Mouse (Mus musculus) frontal cortex, postnatal 25 days (tissue): ENCODE results near the gene Gm17949.

Source experiments
- DNase-seq, 2 experiments: peaks; one replicate each; pipeline ENCODE4 v3.0.0; 2022; ENCODE audit warnings: low spot score in 2 of 2

The Gm17949 gene

DNA sequence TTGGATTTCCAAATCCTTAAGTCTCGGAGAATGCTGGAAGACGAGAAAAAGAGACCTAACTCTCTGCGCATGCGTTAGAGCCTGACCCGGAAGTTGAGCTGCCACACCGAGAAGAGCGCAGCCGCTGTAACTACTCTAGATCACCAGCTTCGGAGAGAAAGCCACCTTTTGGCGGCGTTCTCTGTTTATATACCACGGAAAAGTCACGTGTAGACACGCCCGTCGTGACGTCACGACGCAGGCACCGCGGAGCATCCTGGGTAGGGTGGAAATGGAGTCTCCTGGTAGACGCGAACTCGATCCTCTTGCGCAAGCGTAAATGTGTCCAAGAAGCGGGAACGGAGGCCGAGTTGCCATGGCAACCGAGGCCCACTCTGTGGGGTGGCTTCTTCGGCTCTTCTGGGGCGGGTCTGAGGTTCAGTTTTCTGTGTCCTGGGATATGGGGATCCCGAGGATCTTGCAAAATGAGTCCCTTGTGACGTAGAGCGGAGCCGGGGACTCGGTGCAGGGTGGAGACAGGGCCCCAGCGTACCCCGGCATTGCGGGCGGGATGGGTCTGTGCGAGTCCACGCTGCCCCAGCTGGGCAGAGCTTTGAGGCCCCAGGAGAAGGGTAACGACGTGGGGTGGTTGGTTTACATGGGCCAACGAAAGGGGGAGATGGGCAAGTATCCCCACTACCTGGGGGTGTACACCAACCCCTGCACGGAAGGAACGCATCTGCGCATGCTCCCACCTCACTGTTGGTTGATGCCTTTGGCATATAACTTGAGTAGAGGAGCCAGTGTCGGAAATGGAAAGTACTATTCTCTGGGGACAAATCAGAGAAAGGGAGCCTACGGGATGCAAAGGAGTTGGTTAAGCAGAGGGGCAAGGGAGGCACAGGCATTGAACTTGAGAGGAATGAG lies at the start of gene Gm17949, which contains the start of gene Gtf2f1:
Gm17949 (plus strand) TSS at position 234 of the 906 bp plus-strand sequence.
Gtf2f1 (minus strand) TSS at position 53 of the 906 bp plus-strand sequence.
- DNase-seq: peak; percentile 92 to 94

DNA sequence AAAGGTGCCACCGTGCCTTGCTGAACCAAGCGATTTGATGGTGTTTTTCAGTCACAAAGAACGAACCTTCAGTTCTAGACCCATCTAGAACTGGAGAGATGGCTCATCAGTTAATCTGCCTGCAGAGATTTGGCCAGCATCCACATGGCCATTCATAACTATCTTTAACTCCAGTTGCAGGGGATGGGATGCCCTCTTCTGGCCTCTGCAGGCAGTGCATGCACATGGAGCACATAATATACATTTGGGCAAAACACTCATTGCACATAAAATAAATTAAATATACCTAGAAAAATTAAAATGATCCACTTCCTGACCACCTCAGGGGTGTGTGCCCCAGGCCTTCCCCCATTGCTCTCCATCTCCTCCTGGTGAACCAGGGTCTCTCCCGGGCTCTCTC lies 49.4 kb upstream of the Gm17949 start:
- no peak for DNase-seq

DNA sequence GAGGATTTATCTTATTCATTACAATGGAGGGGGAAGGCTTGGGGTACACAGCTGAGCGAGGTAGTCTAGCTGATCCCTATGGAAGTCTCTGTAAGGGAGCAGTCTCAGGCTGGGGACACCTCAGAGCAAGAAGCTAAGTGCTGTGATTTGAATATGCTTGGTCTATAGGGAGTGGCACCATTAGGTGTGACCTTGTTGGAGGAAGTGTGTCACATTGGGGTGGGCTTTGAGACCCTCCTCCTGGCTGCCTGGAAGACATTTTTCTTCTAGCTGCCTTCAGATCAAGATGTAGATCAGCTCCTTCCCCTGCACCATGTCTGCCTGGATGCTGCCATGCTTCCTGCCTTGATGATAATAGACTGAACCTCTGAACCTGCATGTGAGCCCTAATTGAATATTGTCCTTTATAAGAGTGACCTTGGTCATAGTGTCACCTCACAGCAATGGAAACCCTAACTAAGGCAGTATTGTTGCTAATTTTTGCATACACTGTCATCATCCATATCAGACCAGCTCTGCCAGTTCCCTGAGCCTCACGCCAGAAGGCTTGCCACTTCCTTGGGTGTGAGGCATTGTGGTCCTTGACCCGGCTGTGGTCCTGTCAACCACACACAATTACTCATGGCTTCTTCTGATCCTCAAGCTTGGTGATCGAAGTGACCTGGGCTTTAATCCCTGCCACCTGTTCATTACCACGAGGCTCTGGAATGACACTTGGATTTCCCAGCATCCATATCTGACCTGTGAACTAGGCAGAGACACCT lies 48.4 kb upstream of the Gm17949 start:
- no peak for DNase-seq

DNA sequence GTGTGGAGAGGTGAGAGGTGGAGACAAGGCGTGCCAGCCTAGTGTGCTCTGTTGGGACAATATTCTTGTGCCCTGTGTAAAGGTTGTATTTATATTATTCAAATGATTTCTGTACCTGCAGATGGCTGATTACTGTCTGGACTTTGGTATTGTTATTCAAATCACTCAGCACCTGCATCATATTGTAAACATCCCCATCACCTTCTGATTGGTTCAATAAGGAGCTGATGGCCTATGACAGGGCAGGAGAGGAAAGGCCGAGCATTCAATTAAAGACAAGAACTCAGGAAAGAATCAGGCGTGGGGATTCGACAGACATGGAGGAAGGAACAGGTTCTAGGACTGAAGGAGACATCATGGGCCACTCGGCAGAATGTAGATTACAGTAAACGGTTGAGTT lies 47.6 kb upstream of the Gm17949 start:
- DNase-seq: no peak

DNA sequence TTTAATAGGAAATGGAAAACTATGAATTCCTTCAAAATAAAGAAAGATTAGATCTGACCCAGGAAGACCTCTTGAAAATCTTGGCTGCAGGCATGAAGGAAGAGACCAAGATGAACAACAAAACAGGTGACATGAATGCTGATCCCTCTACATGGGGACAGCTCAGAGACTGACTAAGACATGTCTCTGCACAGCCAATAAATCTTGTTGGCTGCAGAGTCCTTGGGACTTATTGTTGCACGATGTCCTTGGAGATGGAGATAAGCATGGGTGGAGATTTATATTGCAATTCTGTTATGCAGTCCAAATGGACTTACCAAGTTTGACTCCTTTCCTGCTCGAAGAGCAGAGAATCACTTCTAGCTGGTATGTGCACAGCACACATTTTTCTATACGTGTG lies 41.9 kb upstream of the Gm17949 start:
- DNase-seq: no peak

GRCm38 (mm10) chr17:56970081-56970480 lies 41.2 kb upstream of the Gm17949 start:
- DNase-seq: no peak

DNA sequence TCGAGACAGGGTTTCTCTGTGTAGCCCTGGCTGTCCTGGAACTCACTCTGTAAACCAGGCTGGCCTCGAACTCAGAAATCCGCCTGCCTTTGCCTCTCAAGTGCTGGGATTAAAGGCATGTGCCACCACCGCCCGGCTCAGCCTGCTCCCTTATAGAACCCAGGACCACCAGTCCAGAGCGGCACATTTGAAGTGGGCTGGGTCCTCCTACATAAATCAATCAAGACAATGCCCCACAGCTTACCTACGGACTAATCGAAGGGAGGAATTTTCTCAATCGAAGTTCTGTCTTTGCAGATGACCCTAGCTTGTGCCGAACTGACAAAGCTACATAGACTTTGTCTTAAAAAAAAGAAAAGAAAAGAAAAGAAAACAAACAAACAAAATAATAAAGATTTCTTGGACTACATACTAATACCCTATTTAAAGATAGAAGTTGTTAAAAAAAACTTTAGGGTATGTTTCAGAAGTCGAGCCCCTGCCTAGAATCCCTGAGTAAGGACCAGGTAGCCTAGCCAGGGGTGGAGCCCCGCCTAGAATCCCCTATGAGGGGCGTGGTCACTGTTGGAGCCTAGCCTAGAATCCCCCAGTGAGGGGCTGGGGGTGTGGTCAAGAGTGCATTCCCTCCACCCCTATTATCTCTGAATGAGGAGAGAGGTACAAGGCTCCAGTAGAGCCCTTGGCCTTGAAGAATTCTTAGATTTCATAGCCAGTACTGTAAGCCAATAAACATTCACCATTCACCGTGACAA lies 37.1 kb upstream of the Gm17949 start:
- DNase-seq: no peak

DNA sequence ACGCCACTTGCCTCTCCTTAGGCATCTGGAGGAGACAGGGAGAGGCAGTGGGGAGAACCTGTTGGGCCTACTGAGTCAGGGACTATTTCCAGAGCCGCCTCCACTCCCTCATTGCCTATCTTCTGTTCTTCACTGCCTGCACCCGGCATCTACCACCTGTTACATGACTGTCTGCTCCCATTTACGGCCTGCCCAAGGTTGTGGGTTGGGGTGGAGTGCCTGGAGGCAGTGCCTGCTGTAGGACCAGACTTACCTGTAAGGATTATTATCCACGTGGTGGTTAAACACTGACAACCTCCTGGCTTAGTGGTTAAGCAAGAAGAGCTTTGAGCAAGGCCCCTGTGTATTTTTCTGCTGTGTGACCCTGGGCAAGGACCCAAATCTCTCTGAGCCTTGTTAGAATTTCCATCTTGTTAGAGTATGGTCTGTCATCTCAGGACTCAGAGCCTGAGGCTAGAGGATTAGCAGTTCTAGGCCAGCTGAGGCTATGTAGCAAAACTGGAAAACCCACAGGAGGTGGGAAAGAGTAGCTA lies 36.5 kb upstream of the Gm17949 start:
- DNase-seq: no peak

DNA sequence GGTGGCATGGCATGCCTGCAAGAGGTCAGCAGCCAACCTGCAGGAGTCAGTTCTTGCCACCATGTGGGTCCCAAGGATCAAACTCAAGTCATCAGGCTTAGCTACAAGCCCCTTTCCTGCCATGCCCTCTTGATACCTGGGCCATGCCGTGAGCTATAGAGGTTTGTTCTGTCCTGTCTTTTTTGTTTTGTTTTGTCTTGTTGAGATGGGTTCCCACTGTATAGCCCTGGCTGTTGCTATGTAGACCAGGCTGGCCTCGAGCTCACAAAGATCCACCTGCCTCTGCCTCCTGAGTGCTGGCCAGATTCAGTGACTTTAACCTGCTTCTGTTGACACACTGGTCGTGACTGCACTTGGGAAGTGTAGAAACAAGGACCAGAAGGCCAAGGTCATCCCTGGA lies 35.9 kb upstream of the Gm17949 start:
- DNase-seq: no peak

DNA sequence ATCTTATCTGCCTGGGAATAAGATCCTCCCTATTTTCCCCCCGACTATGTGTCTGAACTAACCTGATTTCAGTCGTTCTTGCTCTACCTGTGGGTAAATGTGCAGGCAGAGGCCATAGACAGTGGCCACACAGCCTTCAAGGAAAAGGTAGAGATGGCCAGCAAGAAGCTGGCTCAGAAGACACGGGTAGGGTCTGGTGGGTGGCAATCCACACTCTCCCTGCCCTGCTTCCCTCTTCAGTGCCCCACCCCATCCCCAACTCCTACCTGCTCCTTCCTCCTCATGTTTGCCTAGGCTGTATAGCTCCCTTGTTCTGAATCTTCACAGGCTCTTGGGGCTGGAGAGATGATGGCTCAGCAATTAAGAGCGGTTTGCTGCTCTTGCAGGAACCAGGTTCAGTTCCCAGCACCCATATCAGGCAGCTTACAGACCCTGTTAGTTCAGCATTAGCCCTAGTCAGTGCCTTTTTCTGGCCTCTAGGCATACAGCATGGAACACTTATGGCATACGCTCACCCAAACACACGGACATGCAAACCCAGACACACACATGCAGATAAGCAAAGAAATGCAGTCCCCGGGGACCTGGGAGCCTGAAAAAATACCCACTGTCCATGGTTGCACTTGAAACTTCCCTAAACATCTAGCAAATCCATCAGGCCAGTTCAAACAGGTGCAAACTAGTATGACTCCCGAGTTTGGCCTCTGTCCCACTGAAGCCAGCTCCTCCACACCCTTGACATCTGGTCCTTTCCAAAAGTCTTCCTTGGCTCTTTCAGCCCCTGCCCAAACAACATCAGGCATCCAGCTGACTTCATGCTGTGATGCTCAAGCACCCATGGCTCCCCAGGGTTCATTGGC lies 34.5 kb upstream of the Gm17949 start:
- DNase-seq: no peak

GRCm38 (mm10) chr17:56979524-56979923 lies 31.7 kb upstream of the Gm17949 start:
- DNase-seq: no peak

DNA sequence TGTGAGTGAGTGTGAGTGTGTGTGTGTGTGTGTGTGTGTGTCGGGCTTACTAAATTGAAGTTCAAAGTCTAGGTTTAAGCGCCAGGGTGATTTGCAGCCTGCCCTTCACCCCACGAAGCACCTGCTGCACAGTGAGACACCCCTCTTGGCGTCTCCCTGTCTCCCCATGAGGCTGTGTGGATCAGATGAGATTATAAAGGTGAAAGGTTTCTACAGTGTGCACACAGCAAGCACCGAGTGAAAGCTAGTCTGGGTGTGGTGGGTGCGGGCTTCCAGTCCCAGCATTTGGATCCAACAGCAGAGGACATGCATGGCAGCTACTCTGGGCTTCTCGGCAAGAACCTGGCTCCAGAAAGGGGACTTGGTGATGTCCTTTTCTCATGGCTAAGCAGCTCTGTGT lies 30.2 kb upstream of the Gm17949 start:
- no peak for DNase-seq

DNA sequence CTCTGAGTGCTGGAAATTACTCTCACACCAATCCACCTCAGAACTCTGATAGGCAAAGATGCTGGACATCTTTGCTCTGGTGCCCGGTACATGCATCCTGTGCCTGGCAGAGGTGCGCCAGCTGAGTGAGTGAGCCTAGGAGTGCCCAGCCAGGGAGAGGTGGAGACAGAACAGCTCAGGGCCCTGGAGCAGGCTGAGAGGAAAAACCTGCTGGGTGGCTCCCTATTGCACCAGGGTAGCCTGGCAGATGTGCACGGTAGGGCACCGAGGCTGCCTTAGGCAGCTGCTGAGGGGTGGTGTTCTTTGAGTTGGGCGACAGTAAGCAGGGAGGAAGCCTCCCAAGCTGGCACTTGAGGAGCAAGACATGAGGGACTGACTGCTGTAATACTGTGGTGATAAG lies 29.3 kb upstream of the Gm17949 start, which contains the start of gene Acer1:
Acer1 (minus strand) TSS at position 114 of the 400 bp plus-strand sequence.
- no peak for DNase-seq

- no peak for DNase-seq
These were observed 26.4 kb upstream of the Gm17949 start for GRCm38 (mm10) chr17:56984886-56985285.

- no peak for DNase-seq
These were observed 25.6 kb upstream of the Gm17949 start for GRCm38 (mm10) chr17:56985656-56986055.

GRCm38 (mm10) chr17:56986105-56986805 lies 25.0 kb upstream of the Gm17949 start:
- DNase-seq: no peak

DNA sequence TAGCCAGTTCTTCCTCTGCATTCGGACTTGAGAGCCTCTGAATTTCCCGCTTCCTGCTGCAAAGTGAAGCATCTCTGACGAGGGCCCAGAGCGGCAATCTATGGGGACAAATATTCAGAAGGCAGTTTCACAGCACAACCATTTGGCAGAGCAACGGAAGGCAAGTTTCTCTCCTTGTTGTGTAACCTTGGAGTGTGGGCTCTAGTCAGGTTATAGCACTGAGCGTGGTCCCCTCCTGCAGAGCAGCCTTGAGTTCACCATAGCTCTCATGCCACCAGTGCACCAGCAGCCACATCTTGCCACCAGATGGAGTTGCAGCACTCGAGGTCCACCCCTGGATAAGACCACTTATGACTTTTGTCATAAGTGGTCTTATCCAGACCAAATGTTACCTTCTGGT lies 22.8 kb upstream of the Gm17949 start:
- DNase-seq: no peak

DNA sequence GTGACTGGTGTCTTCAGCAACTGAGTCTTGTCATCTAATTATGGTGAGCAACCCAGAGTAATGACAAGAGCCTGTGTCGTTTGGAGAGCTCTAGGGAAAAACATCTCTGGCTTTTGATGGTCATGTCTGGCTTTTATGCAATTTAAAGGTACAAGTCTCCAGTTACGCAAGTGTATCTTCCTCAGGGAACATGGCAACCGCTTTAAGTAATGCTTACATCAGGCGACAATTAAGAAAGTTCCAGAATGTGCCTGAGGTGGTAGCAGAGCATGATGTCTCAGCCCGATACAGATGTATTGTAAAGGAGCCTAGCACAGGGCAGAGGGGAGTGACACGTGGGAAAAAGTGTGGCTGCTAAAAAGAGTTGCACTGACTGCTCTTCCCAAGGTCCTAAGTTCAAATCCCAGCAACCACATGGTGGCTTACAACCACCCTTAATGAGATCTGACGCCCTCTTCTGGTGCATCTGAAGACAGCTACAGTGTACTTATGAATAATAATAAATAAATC lies 22.3 kb upstream of the Gm17949 start:
- no peak for DNase-seq

DNA sequence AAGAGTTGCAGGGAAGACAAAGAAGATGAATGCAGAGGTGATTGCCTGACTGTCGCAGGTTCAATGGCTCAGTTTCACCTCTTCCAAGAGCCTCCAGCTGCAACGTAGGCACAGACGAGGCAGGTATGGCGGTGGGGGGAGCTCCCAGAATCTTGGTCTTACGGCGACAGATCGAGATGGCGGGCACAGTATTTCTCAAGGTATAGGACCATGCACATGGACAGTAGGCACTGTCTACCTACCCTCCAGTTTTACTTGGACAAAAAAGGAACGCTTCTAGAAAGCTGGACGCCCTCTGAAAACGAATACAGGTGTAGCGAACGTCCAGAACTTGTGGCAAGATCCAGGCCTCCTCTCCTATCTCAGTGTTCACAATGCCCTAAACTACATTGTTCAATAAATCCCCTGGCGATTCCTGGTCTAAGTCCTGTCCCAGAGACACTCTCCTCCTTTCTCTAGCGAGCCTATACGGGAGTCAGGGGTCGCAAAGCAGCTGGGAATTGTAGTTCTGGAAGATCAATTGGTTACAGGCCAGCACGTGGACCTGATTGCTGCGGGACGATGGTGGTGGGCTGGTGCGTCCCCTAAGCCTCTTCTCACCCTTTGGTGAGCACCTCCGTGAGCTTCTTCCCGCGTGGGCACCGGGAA lies 21.7 kb upstream of the Gm17949 start:
- peak in 1 of 2 experiments; percentile 4 for DNase-seq
